Mouse (Mus musculus) ES-E14 (cell line): ENCODE results near the gene Dclk1.

ENCODE experiments used
- CHD2 ChIP-seq: IDR thresholded peaks from 2 replicates; pipeline ENCODE4 v1.6.1; 2014; ENCODE audit warnings: mild to moderate bottlenecking, low read depth, low read length, inconsistent platforms
- HCFC1 ChIP-seq: IDR thresholded peaks from 2 replicates; pipeline ENCODE4 v1.6.1; 2012; ENCODE audit warnings: low read length, inconsistent platforms, borderline replicate concordance; ENCODE audit not compliant: insufficient read depth

DNA sequence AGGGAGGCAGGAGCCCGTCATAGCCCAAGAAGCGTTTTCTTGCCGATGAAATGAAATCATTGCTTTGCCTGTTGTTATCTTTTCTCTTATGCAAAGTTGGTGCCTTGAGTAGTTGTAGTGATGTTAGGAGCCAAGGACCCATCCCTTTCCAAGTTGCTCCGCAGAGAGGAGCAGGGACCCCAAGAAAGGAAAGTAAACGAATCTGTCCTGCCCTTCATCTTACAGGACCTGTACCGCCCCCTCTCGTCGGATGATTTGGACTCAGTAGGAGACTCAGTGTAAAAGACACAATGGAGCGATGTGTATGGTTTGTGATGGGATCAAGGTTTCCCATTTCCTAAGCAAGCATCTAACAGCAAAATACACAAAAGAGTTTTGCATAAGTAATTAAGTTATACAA, 224.2 kb downstream of the Dclk1 start:
- no peak for TF ChIP-seq HCFC1
- TF ChIP-seq CHD2: no peak
